Mouse (Mus musculus) megakaryocyte, embryonic 14.5 days (primary cell): ENCODE data around the gene Vcp.

Experiments
- FLI1 ChIP-seq: IDR thresholded peaks from 2 replicates; pipeline ENCODE4 v1.6.1; 2012; ENCODE audit warnings: low read length, inconsistent platforms, mixed read lengths
- GATA1 ChIP-seq: IDR thresholded peaks from 3 replicates; pipeline ENCODE4 v1.6.1; 2012; ENCODE audit warnings: mixed read lengths, low read length, inconsistent platforms, borderline replicate concordance

DNA sequence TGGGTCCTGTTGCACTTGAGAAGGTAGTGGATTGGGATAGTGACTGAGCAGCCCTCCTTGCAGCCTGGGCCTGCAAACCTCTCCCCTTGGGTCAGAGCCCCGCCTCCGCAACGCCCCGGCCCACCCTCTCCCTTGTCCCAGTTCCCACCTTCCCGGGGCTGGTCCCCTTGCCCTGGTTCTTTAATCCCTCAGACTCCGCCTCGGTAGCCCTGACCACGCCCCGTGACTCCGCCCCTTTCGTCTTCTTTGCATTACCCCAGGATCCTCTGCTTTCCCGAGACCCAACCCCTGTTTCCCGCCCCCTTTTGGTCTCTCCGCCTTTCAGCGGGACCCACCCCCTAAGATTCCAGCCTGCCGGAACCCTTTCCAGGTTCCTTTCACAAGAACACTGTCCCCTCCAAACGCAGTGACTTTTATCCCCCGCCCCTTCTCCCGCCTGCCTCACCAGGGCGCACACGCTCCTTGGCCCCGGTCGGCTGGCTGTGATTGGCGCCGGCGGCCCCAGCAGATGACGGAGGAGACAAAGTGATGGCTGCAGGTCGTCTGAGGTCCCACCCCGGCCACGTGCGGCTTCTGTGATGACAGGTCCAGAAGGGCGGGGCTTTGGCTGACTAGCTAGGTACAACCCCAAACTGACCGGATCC, 45.5 kb upstream of the Vcp start, which contains the start of gene Fam214b:
- TF ChIP-seq GATA1 (no peak), FLI1 (no peak)
